In the genomic region with DNA sequence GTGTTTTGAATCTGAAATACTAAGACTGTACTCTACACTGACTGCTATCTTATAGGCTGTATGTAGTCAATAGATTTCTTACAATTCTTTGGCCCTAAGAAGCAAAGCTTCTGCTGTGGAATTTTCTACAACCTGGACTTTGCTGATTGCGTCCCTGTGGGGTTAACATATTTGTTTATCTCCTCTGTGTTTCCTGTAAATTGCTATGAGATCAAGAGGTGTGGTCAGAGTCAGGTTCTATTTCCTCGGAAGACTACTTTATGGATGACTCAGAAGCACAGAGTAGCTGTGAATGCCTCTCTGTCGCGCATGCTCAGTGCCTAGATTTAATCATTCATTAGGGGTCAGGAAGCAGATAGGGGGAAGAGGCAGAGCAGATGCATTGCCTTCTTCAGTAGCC, we compare ENCODE assay signal across 23 mouse cellular contexts. TPM values are rescaled to one million over a fixed set of nuclear protein-coding genes. Genes with fewer than 3 reads are reported as not detected.
A peak's percentile ranks its signal among the peaks of the same experiment; 100 is the strongest.
DNase-seq lines count a peak whose midpoint lies in the region; ATAC-seq lines count a peak whose summit lies in the region.
"Had no signal": no experiment of that assay in that cellular context is flagged by ENCODE, and none has a peak within 500 bp of the region (broad histone marks: within the 10 kb centered on the region; RNA-seq: fewer than 3 reads in every experiment).

No protein-coding gene starts in this region.

- no peaks in the 10 kb centered on the region for H3K27me3 ChIP-seq in liver, embryonic 15.5 days
- H3K27me3 ChIP-seq in hindbrain, embryonic 13.5 days, result no peaks in the 10 kb centered on the region
- H3K27me3 ChIP-seq: embryonic facial prominence, embryonic 13.5 days; heart, embryonic 13.5 days; hindbrain, embryonic 15.5 days; kidney, embryonic 15.5 days had no signal

- DNase-seq in CD4-positive helper T cell, adult 2 months (ENCODE audit: low read depth, low spot score), result peak; percentile 6
- peak; percentile 23 for DNase-seq in MN1 (ENCODE audit: low spot score)
- DNase-seq in right cerebral cortex, postnatal 4 days, result no peak
- DNase-seq in lung, postnatal 14 days, result no peak
- DNase-seq in cerebellum, postnatal 10 days, result no peak
- DNase-seq: adrenal gland, postnatal 14 days; cerebellum, adult 9-10 months; heart, adult 11 months; heart, postnatal 36 days; kidney, postnatal 4 days; lung, adult 2 months; lung, postnatal 4 days; thymus, postnatal 36 days had no signal

- H3K4me3 ChIP-seq in liver, embryonic 15.5 days (replicated peaks), result no peak overlapping the region
- no peak overlapping the region for H3K4me3 ChIP-seq in hindbrain, embryonic 13.5 days
- H3K4me3 ChIP-seq: embryonic facial prominence, embryonic 13.5 days; heart, embryonic 13.5 days; hindbrain, embryonic 15.5 days; kidney, embryonic 15.5 days had no signal

- H3K27ac ChIP-seq in liver, embryonic 15.5 days (replicated peaks), result peak overlapping the region; percentile 41; the same call in 1 of the 2 replicates
- no peak overlapping the region for H3K27ac ChIP-seq in hindbrain, embryonic 13.5 days
- H3K27ac ChIP-seq: embryonic facial prominence, embryonic 13.5 days; heart, embryonic 13.5 days; hindbrain, embryonic 15.5 days; kidney, embryonic 15.5 days had no signal

- no peaks in the 10 kb centered on the region for H3K36me3 ChIP-seq in liver, embryonic 15.5 days (replicated peaks)
- no peaks in the 10 kb centered on the region for H3K36me3 ChIP-seq in hindbrain, embryonic 13.5 days
- H3K36me3 ChIP-seq: embryonic facial prominence, embryonic 13.5 days; heart, embryonic 13.5 days; hindbrain, embryonic 15.5 days; kidney, embryonic 15.5 days had no signal

- peaks cover 16% of the 10 kb centered on the region for H3K4me1 ChIP-seq in liver, embryonic 15.5 days (replicated peaks)
- H3K4me1 ChIP-seq in hindbrain, embryonic 13.5 days (replicated peaks), result no peaks in the 10 kb centered on the region
- H3K4me1 ChIP-seq: embryonic facial prominence, embryonic 13.5 days; heart, embryonic 13.5 days; hindbrain, embryonic 15.5 days; kidney, embryonic 15.5 days had no signal

- H3K9ac ChIP-seq in liver, embryonic 15.5 days, result no peak overlapping the region
- no peak overlapping the region for H3K9ac ChIP-seq in hindbrain, embryonic 13.5 days
- H3K9ac ChIP-seq: embryonic facial prominence, embryonic 13.5 days; heart, embryonic 13.5 days; hindbrain, embryonic 15.5 days; kidney, embryonic 15.5 days had no signal

- no peaks in the 10 kb centered on the region for H3K9me3 ChIP-seq in liver, embryonic 15.5 days (replicated peaks)
- no peaks in the 10 kb centered on the region for H3K9me3 ChIP-seq in hindbrain, embryonic 13.5 days
- H3K9me3 ChIP-seq: embryonic facial prominence, embryonic 13.5 days; heart, embryonic 13.5 days; hindbrain, embryonic 15.5 days; kidney, embryonic 15.5 days had no signal

- ATAC-seq in common myeloid progenitor, adult 5-6 weeks (replicated peaks; ENCODE audit: low read depth, poor library complexity, severe bottlenecking), result peak; percentile 56
- peak; percentile 63; the same call in 1 of the 2 replicates for ATAC-seq in liver, embryonic 15.5 days (ENCODE audit: insufficient read depth)
- ATAC-seq in hindbrain, embryonic 13.5 days (ENCODE audit: low FRiP score), result no peak
- ATAC-seq: forebrain, embryonic 16.5 days; intestine, embryonic 16.5 days had no signal

- no peak overlapping the region for H3K4me2 ChIP-seq in liver, embryonic 15.5 days
- H3K4me2 ChIP-seq in hindbrain, embryonic 13.5 days, result no peak overlapping the region
- H3K4me2 ChIP-seq: embryonic facial prominence, embryonic 13.5 days; heart, embryonic 13.5 days; hindbrain, embryonic 15.5 days; kidney, embryonic 15.5 days; midbrain, embryonic 11.5 days had no signal

- 18% methylated on average over 4 of the region's 4 CpGs for WGBS in liver, embryonic 15.5 days (ENCODE audit: insufficient replicate concordance)
- WGBS in hindbrain, embryonic 13.5 days, result 85% methylated on average over 4 of the region's 4 CpGs

RNA-seq across cellular contexts. Expression of a gene that starts 10.1 kb away (rescaled TPM):
- total RNA-seq in common myeloid progenitor, adult 5-6 weeks (2017), result 4.5 and 7.2 TPM in 2 replicates
- 7.9 and 8.1 TPM in 2 replicates for polyA plus RNA-seq in liver, embryonic 15.5 days (2015; fragmentation: Nextera tagmentation; extraction: Ambion mirVana)
- polyA plus RNA-seq in hindbrain, embryonic 13.5 days (2015; fragmentation: Nextera tagmentation; extraction: Ambion mirVana), result 21.6 and 23.1 TPM in 2 replicates

RNA-seq across cellular contexts. Expression of a gene that starts 32.8 kb away (rescaled TPM):
- total RNA-seq in common myeloid progenitor, adult 5-6 weeks (2017), result 144 and 170 TPM in 2 replicates
- polyA plus RNA-seq in liver, embryonic 15.5 days (2015; fragmentation: Nextera tagmentation; extraction: Ambion mirVana), result 14.4 and 14.5 TPM in 2 replicates
- polyA plus RNA-seq in hindbrain, embryonic 13.5 days (2015; fragmentation: Nextera tagmentation; extraction: Ambion mirVana), result 5.4 and 6.0 TPM in 2 replicates

Comparison
In these comparisons a context has a peak if more than half of its experiments do, and no peak if none do; other contexts are left out.
1. DNase-seq: peak in CD4-positive helper T cell, adult 2 months (single experiment) and MN1 (single experiment); none in right cerebral cortex, postnatal 4 days (single experiment), lung, postnatal 14 days (single experiment) and cerebellum, postnatal 10 days (0 of 2).